Mouse (Mus musculus) spleen, adult 2 months (tissue): Measurements from ENCODE around the gene Lsm14b. TPM values are rescaled to one million over a fixed set of nuclear protein-coding genes. Genes with fewer than 3 reads are reported as not detected.

Experiments
- DNase-seq, 2 experiments: peaks; one replicate each; pipeline versions ENCODE4 v3.0.0 to v3.0.0-alpha.2; 2012 to 2021; ENCODE audit warnings: low spot score in 2 of 2, low read depth in 1 of 2
- H3K27ac ChIP-seq: fragments of 200-500 bp; 2 replicates; pipeline ENCODE4 v1.5.1; 2012; ENCODE audit warnings: low read length, inconsistent platforms; ENCODE audit not compliant: insufficient read depth
- H3K27me3 ChIP-seq: fragments of 200-500 bp; 2 replicates; pipeline ENCODE4 v1.6.1; 2012; ENCODE audit warnings: mild to moderate bottlenecking, moderate library complexity, low read length, inconsistent platforms; ENCODE audit not compliant: control insufficient read depth, insufficient read depth
- H3K36me3 ChIP-seq: fragments of 200-500 bp; 2 replicates; pipeline ENCODE4 v1.6.1; 2012; ENCODE audit warnings: mild to moderate bottlenecking, low read length, inconsistent platforms; ENCODE audit not compliant: control insufficient read depth, insufficient read depth
- H3K4me1 ChIP-seq: fragments of 200-500 bp; 2 replicates; pipeline ENCODE4 v1.6.1; 2011; ENCODE audit warnings: inconsistent platforms; ENCODE audit not compliant: control insufficient read depth, insufficient read depth, insufficient read length
- H3K4me3 ChIP-seq: fragments of 200-500 bp; 2 replicates; pipeline ENCODE4 v1.5.1; 2011; ENCODE audit warnings: mild to moderate bottlenecking, inconsistent platforms; ENCODE audit not compliant: insufficient read depth, insufficient read length; ENCODE audit errors: extremely low read depth
- CTCF ChIP-seq: fragments of 200-500 bp; IDR thresholded peaks from 2 replicates; pipeline ENCODE4 v1.5.1; 2011; ENCODE audit warnings: mild to moderate bottlenecking, inconsistent platforms; ENCODE audit not compliant: insufficient read depth, insufficient read length, insufficient replicate concordance; ENCODE audit errors: extremely low read depth
- POLR2A ChIP-seq: fragments of 200-500 bp; IDR thresholded peaks from 2 replicates; pipeline ENCODE4 v1.6.1; 2011; ENCODE audit warnings: low read depth, low read length, inconsistent platforms
- WGBS: fragments of 180-500 bp; shearing (Covaris S2); methylation state at CpG from one replicate; pipeline ENCODE4 v1.1.7; 2018; 5-methylcytosine and 5-hydroxymethylcytosine counted together
- polyA plus RNA-seq: library from polyadenylated mRNA; depleted of rRNA; stranded (reverse); fragments of >200 nt; gene quantifications from 2 replicates; pipeline ENCODE4 v1.2.3, GENCODE M21; 2012

Gene Lsm14b
- polyA plus RNA-seq, 1 experiment = 17.9 TPM

DNA sequence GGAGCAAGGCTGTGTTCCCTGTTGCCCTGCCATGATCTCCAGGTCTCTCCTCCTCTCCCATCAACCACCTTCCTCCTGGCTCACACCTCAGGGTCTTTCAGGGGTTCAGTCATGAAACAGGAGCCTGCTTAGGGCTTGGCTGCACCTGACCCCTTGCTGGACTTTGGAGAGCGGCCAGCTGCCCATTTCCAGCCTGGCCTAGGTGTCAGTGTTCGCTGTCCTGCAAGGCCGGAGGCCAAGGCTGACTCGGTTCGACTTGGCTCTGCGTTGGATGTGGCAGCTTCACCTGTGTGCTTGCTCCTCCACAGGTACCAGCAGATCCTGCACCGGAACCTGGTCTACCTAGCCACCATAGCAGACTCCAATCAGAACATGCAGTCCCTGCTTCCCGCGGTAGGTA, 28.2 kb downstream of the Lsm14b start:
- TF ChIP-seq CTCF = no peak
- no peak for TF ChIP-seq POLR2A
- 96% methylated on average over 9 of the region's 9 CpGs for WGBS
- H3K27me3 ChIP-seq = no peaks in the 10 kb centered on the region
- H3K4me3 ChIP-seq = no peak overlapping the region
- no peak overlapping the region for H3K27ac ChIP-seq
- H3K4me1 ChIP-seq = peaks cover 2% of the 10 kb centered on the region; the same call in 1 of the 2 replicates
- no peak for DNase-seq
- H3K36me3 ChIP-seq = peaks cover 7% of the 10 kb centered on the region

DNA sequence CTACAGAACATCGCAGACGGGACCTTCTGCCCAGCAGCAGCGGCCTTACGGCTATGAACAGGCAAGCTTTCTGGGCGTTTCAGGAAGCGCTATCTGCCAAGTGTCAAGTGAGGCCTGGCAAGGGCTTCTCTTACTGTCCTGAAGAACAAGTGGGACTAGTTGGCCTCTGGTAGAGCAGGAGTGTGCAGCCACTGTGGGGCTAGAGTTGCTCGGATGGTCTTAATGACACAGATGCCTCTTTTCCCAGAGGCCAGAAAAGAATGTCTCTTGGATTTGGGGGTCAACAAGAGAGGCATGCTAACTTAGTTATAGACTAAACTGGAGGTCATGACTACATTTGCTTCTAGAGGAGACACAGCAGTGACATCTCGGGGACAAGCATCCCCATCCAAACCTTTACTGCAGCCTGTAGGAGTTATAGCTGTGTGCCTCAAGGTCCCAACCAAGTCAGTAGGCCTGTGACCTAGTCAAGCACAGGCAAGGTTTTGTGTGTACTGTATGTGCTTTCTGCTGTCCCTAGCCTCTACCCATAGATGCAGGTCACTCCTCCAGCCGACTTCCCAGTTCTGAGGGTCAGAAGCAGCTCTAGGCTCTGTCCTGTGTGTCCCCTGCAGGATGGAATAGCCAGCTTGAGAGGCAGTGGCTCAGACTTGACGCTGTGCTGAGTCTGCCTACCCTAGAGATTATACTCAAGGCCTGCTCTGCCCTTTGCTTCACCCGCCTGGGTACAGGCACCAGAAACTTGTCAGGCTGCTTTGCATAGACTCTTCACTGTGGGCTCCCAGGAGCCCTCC, 38.7 kb downstream of the Lsm14b start:
- Histone ChIP-seq H3K27me3 (no peaks in the 10 kb centered on the region), H3K36me3 (peaks cover 19% of the 10 kb centered on the region), H3K27ac (no peak overlapping the region), H3K4me3 (no peak overlapping the region), H3K4me1 (no peaks in the 10 kb centered on the region)
- WGBS = 92% methylated on average over 11 of the region's 11 CpGs
- TF ChIP-seq CTCF (no peak), POLR2A (no peak)
- DNase-seq = no peak

DNA sequence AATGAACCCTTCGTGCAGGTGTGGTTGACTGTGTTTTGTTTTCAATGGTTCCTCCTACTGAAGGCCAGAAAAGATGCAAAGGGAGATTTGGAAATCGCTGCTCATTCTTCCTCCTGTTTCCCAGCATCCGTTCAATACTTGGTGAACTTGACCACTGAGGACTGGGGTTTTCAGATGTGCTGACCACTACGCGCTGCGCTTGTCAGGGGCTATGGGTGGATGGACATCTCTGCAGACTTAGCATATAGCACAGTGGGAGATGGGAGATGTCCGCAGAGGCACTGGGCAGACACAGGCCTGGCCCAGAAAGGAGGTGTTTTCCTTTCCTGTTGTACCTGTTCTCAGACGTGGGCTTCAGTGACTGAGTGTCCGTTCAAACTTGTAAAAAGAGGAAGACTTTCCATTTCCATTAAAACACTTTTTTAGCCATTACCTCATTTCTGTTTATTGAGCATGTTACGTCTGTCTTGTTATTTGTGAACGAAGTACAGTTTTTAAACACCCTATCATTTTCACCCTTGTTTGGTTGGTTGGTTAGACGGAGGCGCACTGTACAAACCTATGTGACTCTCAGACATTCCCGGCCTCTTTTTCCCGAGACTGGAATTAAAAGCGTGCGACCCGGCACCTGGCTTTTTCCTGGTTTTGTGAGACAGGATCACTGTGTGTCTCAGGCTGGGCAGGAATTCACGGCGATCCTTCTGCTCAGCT, 45.1 kb downstream of the Lsm14b start:
- 32% methylated on average over 20 of the region's 20 CpGs for WGBS
- TF ChIP-seq POLR2A = no peak
- TF ChIP-seq CTCF = no peak
- Histone ChIP-seq H3K4me1 (peaks cover 8% of the 10 kb centered on the region; the same call in 1 of the 2 replicates), H3K36me3 (no peaks in the 10 kb centered on the region; the same call in 1 of the 2 replicates), H3K27me3 (no peaks in the 10 kb centered on the region), H3K4me3 (peak overlapping the region; percentile 85), H3K27ac (peak overlapping the region; percentile 68)
- no peak for DNase-seq

DNA sequence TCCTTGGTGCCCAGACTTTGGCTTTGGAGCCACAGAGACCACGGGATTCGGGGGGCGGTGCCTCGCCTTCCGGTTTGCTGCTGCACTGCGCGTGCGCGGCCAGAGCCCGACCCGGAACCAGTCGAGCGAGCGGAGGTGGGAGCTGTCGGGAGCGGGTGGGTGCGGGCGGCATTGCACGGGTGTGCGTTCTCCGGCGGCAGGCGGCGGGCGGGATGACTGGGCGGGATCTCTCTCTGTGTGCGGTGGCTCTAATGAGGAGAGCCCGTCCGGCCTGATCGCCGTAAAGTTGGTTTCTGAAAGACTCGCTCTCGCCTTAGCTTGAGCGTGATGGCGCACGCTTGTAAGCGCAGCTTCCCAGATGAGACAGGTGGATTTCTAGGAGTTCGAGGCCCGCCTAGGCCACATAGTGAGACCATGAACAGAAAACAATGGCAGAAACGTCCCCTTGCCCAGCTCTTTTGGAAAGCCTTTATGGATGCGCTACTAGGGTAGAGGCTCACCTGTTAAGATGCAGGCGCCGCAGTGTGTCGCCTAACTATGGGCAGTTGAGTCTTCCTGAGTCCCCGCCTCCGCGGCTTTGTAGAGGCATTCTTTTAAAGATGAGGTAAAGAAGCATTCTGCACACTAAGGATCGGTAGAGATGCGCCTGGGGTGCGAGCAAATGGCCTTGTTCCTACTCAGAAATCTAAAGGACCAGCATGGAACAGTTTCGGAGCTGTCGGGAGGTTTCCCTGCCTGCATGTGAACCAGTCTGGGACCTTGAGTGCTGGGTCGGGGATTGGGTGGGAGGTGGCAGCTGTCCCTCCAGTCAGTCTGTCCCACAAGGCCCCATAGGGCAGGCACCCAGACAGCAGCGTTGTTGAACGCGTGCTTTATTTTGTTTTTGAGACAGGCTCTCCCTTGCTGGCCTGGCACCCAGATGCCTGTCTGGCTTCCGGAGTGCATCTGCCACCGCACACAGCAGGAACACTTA, 46.0 kb downstream of the Lsm14b start, which contains the start of gene Mtg2:
TSS of gene Mtg2 (plus strand) at position 108 of the 973 bp plus-strand sequence.
- 8% methylated on average over 58 of the region's 58 CpGs for WGBS
- Histone ChIP-seq H3K36me3 (no peaks in the 10 kb centered on the region; the same call in 1 of the 2 replicates), H3K27me3 (no peaks in the 10 kb centered on the region), H3K4me3 (peak within 1 kb of the TSS; percentile 85), H3K4me1 (peaks cover 8% of the 10 kb centered on the region; the same call in 1 of the 2 replicates), H3K27ac (peak within 1 kb of the TSS; percentile 68)
- peak; percentile 71 to 90 for DNase-seq
- TF ChIP-seq POLR2A (peak; percentile 80; the same call in 1 of the 2 replicates), CTCF (no peak)

DNA sequence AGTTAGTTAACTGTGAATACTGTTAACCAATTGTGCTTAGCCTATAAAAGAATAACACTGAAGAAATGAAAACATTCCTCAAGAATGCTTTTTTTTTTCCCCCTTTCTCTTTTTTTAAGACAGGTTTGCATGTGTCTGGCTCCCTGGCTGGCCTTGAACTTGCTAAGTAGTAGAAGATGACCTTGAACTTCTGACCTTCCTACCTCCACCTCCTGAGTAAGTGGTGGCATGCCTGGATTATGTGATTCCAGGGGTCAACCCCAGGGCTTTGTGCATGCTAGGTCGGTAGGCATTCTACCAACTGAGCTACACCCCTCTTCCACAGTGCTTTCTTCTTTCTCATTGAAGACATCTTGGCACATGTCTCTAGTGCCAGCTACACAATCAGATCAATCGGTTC, 46.9 kb downstream of the Lsm14b start:
- Histone ChIP-seq H3K4me3 (no peak overlapping the region), H3K4me1 (peaks cover 8% of the 10 kb centered on the region; the same call in 1 of the 2 replicates), H3K36me3 (no peaks in the 10 kb centered on the region; the same call in 1 of the 2 replicates), H3K27ac (no peak overlapping the region), H3K27me3 (no peaks in the 10 kb centered on the region)
- DNase-seq = no peak
- no peak for TF ChIP-seq CTCF
- no peak for TF ChIP-seq POLR2A
- WGBS = 90% methylated on average over 2 of the region's 2 CpGs

DNA sequence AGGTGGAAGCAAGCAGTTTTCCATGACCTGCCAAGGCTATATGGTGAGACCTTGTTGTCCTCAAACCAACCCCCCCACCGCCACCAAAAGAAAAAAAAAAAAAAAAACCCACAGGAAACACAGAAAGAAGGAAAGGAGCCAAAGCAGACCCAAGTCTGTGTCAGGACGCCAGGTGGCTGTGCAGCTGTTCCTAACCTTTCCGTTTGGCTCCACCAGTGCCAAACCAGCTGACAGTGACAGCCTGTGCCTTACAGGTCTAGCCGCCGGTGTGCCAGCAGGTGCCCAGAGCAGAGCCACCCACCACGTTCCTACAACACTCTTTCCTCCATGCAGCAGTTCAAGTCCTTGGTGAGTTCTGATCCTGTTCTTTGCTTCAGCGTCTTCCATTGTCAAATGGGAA, 48.1 kb downstream of the Lsm14b start:
- TF ChIP-seq CTCF (no peak), POLR2A (no peak)
- no peaks in the 10 kb centered on the region for H3K27me3 ChIP-seq
- H3K27ac ChIP-seq = no peak overlapping the region
- 63% methylated on average over 7 of the region's 7 CpGs for WGBS
- H3K4me3 ChIP-seq = no peak overlapping the region
- peaks cover under 1% of the 10 kb centered on the region; the same call in 1 of the 2 replicates for H3K36me3 ChIP-seq
- H3K4me1 ChIP-seq = peaks cover 8% of the 10 kb centered on the region; the same call in 1 of the 2 replicates
- DNase-seq = no peak
